Mouse (Mus musculus): ENCODE data around the gene Zfp112.

- no peak for TF ChIP-seq POLR2A (IDR thresholded peaks at IDR 0.05; ENCODE audit: borderline replicate concordance, extremely low read depth, insufficient read depth, insufficient read length, poor library complexity, severe bottlenecking)
- TF ChIP-seq CTCF (IDR thresholded peaks at IDR 0.05; ENCODE audit: borderline replicate concordance, extremely low read depth, insufficient read depth, insufficient read length), result no peak
Measured at GRCm38 (mm10) chr7:24175337-24175711, 63.2 kb downstream of the Zfp112 start.
